Mouse (Mus musculus): ENCODE measurements around the gene Dennd1c.
A peak's percentile ranks its signal among the peaks of the same experiment; 100 is the strongest.

Gene Dennd1c

DNA sequence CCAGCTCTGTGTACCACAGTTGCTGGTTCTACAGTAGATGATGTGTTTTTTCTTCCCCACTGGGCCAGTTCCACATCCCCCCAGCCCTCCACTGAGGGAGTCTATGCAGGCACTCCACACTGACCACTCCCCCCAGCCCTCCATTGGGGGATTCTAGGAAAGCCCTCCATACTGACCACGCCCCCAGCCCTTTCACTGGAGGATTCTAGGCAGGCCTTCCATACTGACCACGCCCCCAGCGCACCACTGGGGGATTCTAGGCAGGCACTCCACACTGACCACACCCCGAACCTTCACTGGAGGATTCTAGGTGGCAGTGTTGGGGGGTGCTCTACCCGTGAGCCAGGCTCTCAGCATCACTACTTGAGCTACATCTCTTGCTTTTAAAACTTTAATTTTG is 30.9 kb downstream of the Dennd1c start:
- no peak for DNase-seq (ENCODE audit: low spot score)

DNA sequence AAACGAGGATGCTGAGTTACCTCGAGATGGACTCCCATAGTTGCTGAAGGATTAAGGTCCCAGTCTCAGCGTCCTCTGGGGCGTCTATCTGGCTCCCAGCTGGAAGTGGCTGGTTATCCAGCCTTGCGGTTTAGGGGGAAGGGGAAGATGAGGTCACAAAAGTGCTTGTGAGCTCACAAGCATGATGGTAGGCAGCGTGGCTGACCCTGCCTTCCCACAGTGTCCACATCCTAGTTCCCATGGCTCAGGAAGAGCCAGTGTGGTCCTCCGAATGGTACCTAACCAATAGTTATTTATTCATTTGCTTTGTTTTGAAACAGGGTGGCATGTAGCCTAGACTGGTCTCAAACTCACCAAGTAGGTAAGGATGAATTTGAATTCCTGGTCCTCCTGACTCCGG is 36.8 kb downstream of the Dennd1c start, which contains the start of gene Slc25a41:
Gene Slc25a41, minus strand, starts transcription at position 101 of the 400 bp plus-strand sequence.
- no peak for DNase-seq (ENCODE audit: low spot score)

DNA sequence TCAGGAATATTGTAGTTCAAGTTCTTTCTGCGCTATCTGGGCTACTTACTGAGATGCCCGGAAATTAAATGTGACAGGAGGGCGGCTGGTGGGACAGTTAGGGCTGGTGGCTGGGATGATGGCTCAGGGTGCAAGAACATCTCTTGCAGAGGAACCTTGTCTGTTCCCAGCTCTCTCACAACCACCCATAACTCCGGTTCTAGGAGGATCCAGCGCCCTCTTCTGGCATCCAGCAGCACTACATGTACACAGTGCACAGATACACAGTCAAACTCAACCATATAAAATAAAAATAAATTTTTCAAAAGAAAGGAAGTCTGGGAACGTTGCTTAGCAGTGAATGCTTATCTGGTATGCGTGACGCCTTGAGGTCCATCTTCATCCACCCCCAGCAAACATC is 39.3 kb downstream of the Dennd1c start:
- no peak for DNase-seq (ENCODE audit: low spot score)

DNA sequence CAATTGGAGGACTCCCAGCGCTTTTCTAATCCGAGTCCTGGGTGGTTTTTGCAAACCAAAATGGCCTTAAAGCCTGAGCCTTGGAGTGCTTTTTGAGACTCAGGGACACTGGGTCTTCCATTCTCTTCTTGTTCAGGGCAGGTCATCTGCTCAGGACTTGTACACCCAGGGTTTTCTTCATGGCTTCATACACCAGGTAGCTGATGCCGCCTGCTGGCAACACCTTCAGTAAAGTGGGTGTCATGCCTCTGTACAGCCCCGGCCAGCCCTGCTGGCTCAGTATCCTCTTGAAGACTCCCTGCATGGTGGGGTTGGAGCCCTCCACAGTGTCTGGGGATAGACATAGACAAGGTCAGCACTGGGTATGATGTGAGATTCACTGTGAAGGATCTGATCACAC is 45.5 kb downstream of the Dennd1c start:
- no peak for DNase-seq (ENCODE audit: low spot score)

DNA sequence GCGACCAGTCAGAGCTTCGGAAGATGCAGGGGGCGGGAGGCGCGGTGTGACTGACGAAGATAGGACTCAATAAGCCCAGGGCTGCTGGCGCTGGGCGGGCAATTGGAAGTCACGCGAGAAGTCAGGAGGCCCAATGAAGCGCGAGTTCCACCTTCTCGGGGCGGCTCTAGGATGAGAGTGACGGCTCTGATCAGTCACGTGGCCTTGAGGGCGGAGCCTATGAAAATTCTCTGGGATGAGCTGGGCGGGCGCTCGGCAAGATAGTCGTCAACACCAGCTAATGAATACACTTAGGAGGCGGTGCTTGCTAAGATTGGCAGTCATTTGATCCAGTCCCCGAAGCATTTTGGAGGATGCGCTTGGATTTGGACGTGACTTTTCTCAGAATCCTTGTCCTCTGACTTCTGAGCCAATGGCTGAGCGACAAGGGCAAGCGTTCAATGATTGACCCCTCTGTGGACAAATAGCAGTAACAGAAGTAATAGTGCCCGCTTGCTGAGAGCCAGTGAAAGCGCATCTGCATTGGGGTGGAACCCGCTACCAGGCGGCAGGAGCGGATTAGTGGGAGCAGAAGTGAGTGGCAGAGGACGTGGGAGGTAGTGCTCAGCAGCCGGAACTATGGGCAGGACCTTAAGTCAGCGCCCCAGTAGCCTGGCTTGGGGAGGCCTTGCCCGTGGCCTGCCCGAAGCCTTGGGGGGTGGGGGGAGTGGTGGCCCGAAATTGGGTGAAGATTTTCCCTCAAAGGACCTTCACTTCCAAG is 46.5 kb downstream of the Dennd1c start:
- peak; percentile 93 for DNase-seq (ENCODE audit: low spot score)

GRCm38 (mm10) chr17:57030931-57031660 is 47.2 kb downstream of the Dennd1c start, which contains the start of gene Khsrp:
Khsrp (minus strand) TSS chr17:57031522.
- DNase-seq (ENCODE audit: low spot score) = no peak

GRCm38 (mm10) chr17:57029691-57030090 is 48.6 kb downstream of the Dennd1c start:
- DNase-seq (ENCODE audit: low spot score) = no peak

- DNase-seq (ENCODE audit: low spot score) = no peak
Measured at GRCm38 (mm10) chr17:57027471-57027870, 50.8 kb downstream of the Dennd1c start.

DNA sequence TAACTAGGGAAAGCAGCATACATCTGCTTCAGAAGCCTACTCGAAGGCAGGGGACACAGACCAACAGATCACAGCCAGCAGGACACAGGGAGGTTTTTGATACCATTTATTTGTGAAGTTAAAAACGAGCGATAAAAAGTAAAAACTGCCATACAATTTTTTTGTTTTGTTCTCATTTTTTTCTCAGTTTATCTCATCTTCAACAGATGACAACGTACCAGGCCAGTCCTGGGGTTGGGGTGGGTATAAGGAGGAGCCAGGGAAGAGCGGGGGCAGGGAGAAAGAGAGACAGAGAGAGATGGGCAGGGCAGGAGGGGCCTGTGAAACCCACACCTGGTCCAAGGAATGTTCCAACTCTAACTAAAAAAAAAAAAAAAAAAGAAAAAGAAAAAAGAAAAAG is 57.4 kb downstream of the Dennd1c start:
- no peak for DNase-seq (ENCODE audit: low spot score)

GRCm38 (mm10) chr17:57019693-57020092 is 58.6 kb downstream of the Dennd1c start:
- no peak for DNase-seq (ENCODE audit: low spot score)
